Mouse (Mus musculus): Measurements from ENCODE around the gene Tmem167b. TPM values are rescaled to one million over a fixed set of nuclear protein-coding genes. Genes with fewer than 3 reads are reported as not detected.

The Tmem167b gene
- polyA plus RNA-seq, 1 experiment from 2014 or later: 31.0 TPM

DNA sequence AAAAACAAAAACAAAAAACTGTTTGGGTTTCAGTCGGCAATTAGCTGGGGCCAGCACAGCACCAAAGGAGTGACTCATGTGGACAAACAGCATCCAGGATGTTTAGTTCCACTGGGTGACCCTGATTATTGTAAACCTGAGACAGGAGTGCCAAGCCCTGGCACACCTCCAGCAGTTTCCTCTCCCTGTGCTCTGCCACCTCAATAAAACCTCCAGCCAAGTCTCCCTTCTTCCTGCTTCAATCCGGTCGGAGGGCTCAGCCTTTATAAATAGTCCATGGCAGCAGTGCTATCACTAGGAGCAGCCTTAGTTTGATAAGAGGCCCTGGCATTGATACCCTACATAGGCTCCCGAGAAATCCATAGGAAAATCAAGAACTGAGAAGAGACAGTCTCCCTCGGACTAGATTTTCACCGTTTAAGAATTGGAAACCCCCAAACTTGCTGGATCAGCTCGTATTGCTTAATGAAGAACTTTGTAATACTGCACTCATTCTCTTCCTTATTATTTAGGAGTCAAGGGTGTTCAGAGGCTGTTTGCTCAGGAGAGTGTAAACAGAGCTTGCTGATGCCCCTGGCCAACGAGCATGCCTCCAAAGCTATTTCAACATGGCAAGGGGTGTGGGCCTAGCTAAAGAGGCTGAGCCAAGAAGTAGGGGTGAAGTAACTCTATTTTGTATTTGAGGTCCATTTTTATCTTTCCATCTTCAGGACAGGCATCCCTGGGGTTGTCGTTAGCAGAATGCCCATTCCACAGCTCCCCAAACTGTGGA, 29.0 kb downstream of the Tmem167b start:
- DNase-seq (ENCODE audit: low spot score): no peak
- Histone ChIP-seq H3K4me1 (peaks cover 17% of the 10 kb centered on the region), H3K36me3 (replicated peaks) (no peaks in the 10 kb centered on the region), H3K27me3 (replicated peaks; ENCODE audit: low read depth, poor library complexity, severe bottlenecking) (peaks cover 41% of the 10 kb centered on the region), H3K4me3 (no peak overlapping the region), H3K27ac (replicated peaks) (no peak overlapping the region), H3K9me3 (no peaks in the 10 kb centered on the region)
- WGBS: 83% methylated on average over 9 of the region's 9 CpGs

DNA sequence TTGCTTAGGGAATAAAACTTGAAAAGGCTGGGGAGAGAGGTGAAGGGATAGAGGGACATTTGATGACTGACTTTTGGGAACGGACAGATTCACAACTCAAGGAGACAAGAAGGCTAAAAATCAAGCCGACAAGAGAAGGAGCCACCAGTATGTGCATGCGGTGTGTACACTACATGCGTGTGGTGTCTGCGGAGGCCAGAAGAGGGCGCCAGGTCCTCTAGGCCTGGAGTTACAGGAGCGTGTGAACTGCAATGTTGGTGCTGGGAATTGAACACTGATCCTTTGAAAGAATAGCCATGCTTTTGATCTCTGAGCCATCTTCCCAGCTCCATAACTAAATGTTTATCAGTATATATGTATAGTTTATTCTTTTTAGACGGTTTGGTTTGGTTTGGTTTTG, 33.8 kb downstream of the Tmem167b start:
- Histone ChIP-seq H3K36me3 (replicated peaks) (no peaks in the 10 kb centered on the region), H3K4me1 (no peaks in the 10 kb centered on the region), H3K4me3 (no peak overlapping the region), H3K27ac (replicated peaks) (no peak overlapping the region), H3K9me3 (no peaks in the 10 kb centered on the region), H3K27me3 (replicated peaks; ENCODE audit: low read depth, poor library complexity, severe bottlenecking) (0 out of 2 replicates have a peak, but pooled peaks cover 1% of the 10 kb centered on the region)
- WGBS: 93% methylated on average over 8 of the region's 8 CpGs
- no peak for DNase-seq (ENCODE audit: low spot score)

GRCm38 (mm10) chr3:108523415-108523814, 38.9 kb downstream of the Tmem167b start:
- no peaks in the 10 kb centered on the region for H3K4me1 ChIP-seq
- H3K27ac ChIP-seq (replicated peaks): no peak overlapping the region
- DNase-seq (ENCODE audit: low spot score): no peak
- H3K4me3 ChIP-seq: no peak overlapping the region
- no peaks in the 10 kb centered on the region for H3K9me3 ChIP-seq
- no peaks in the 10 kb centered on the region for H3K36me3 ChIP-seq (replicated peaks)
- H3K27me3 ChIP-seq (replicated peaks; ENCODE audit: low read depth, poor library complexity, severe bottlenecking): no peaks in the 10 kb centered on the region
- WGBS: 91% methylated on average over 4 of the region's 4 CpGs

GRCm38 (mm10) chr3:108518276-108518675, 44.0 kb downstream of the Tmem167b start:
- H3K9me3 ChIP-seq: no peaks in the 10 kb centered on the region
- no peak for DNase-seq (ENCODE audit: low spot score)
- WGBS: 63% methylated on average over 4 of the region's 4 CpGs
- no peaks in the 10 kb centered on the region for H3K36me3 ChIP-seq (replicated peaks)
- H3K4me1 ChIP-seq: no peaks in the 10 kb centered on the region
- no peak overlapping the region for H3K27ac ChIP-seq (replicated peaks)
- H3K27me3 ChIP-seq (replicated peaks; ENCODE audit: low read depth, poor library complexity, severe bottlenecking): no peaks in the 10 kb centered on the region
- no peak overlapping the region for H3K4me3 ChIP-seq

GRCm38 (mm10) chr3:108513465-108513864, 48.8 kb downstream of the Tmem167b start:
- no peaks in the 10 kb centered on the region for H3K9me3 ChIP-seq
- H3K4me3 ChIP-seq: no peak overlapping the region
- no peak overlapping the region for H3K27ac ChIP-seq (replicated peaks)
- H3K4me1 ChIP-seq: peaks cover 20% of the 10 kb centered on the region
- no peak for DNase-seq (ENCODE audit: low spot score)
- H3K27me3 ChIP-seq (replicated peaks; ENCODE audit: low read depth, poor library complexity, severe bottlenecking): no peaks in the 10 kb centered on the region
- WGBS: 72% methylated on average over 3 of the region's 3 CpGs
- H3K36me3 ChIP-seq (replicated peaks): no peaks in the 10 kb centered on the region

- H3K27ac ChIP-seq (replicated peaks): no peak overlapping the region; the same call in 1 of the 2 replicates
- DNase-seq (ENCODE audit: low spot score): no peak
- WGBS: 28% methylated on average over 9 of the region's 9 CpGs
- no peaks in the 10 kb centered on the region for H3K36me3 ChIP-seq (replicated peaks)
- no peaks in the 10 kb centered on the region for H3K27me3 ChIP-seq (replicated peaks; ENCODE audit: low read depth, poor library complexity, severe bottlenecking)
- no peak overlapping the region for H3K4me3 ChIP-seq
- H3K9me3 ChIP-seq: no peaks in the 10 kb centered on the region
- peaks cover 26% of the 10 kb centered on the region for H3K4me1 ChIP-seq
These were observed 51.4 kb downstream of the Tmem167b start for GRCm38 (mm10) chr3:108510716-108511483.

- WGBS: 64% methylated on average over 2 of the region's 2 CpGs
- Histone ChIP-seq H3K9me3 (no peaks in the 10 kb centered on the region), H3K36me3 (replicated peaks) (no peaks in the 10 kb centered on the region), H3K4me1 (peaks cover 26% of the 10 kb centered on the region), H3K27me3 (replicated peaks; ENCODE audit: low read depth, poor library complexity, severe bottlenecking) (no peaks in the 10 kb centered on the region), H3K4me3 (no peak overlapping the region), H3K27ac (replicated peaks) (no peak overlapping the region; the same call in 1 of the 2 replicates)
- peak; percentile 26 for DNase-seq (ENCODE audit: low spot score)
These were observed 52.1 kb downstream of the Tmem167b start for GRCm38 (mm10) chr3:108510156-108510555.

GRCm38 (mm10) chr3:108508745-108509474, 53.4 kb downstream of the Tmem167b start:
- H3K27ac ChIP-seq (replicated peaks): no peak overlapping the region
- no peaks in the 10 kb centered on the region for H3K36me3 ChIP-seq (replicated peaks)
- H3K4me3 ChIP-seq: no peak overlapping the region
- WGBS: 69% methylated on average over 4 of the region's 4 CpGs
- peaks cover 26% of the 10 kb centered on the region for H3K4me1 ChIP-seq
- H3K9me3 ChIP-seq: no peaks in the 10 kb centered on the region
- H3K27me3 ChIP-seq (replicated peaks; ENCODE audit: low read depth, poor library complexity, severe bottlenecking): no peaks in the 10 kb centered on the region
- no peak for DNase-seq (ENCODE audit: low spot score)

Small RNAs within 50 kb of the gene (microRNA-seq; reads per million reads assigned to microRNA genes)
- not detected for gene Gm22860

Other genes starting within 250 kb of the Tmem167b start
- gene Mybphl, start 197.6 kb downstream of the Tmem167b start, polyA plus RNA-seq (2016; fragmentation: Nextera tagmentation; extraction: Ambion mirVana): 0.22 TPM in 1 of 2 replicates, not detected in the other
- gene Psrc1, start 178.6 kb downstream of the Tmem167b start, polyA plus RNA-seq (2016; fragmentation: Nextera tagmentation; extraction: Ambion mirVana): 97.9 and 100.0 TPM in 2 replicates
- gene Celsr2, start 146.9 kb downstream of the Tmem167b start, polyA plus RNA-seq (2016; fragmentation: Nextera tagmentation; extraction: Ambion mirVana): 10.2 and 20.1 TPM in 2 replicates
- 132 and 139 TPM in 2 replicates for gene Sars, start 117.3 kb downstream of the Tmem167b start, polyA plus RNA-seq (2016; fragmentation: Nextera tagmentation; extraction: Ambion mirVana)
- 0.38 TPM in 1 of 2 replicates, not detected in the other for gene 1700013F07Rik, start 28.3 kb downstream of the Tmem167b start, polyA plus RNA-seq (2016; fragmentation: Nextera tagmentation; extraction: Ambion mirVana)
- 0.40 and 0.64 TPM in 2 replicates for gene 5330417C22Rik, start 25.9 kb downstream of the Tmem167b start, polyA plus RNA-seq (2016; fragmentation: Nextera tagmentation; extraction: Ambion mirVana)
- gene Taf13, start 9.2 kb upstream of the Tmem167b start, polyA plus RNA-seq (2016; fragmentation: Nextera tagmentation; extraction: Ambion mirVana): 50.8 and 52.7 TPM in 2 replicates
- 11.3 and 14.0 TPM in 2 replicates for gene Wdr47, start 28.8 kb upstream of the Tmem167b start, polyA plus RNA-seq (2016; fragmentation: Nextera tagmentation; extraction: Ambion mirVana)
- gene Clcc1, start 91.4 kb upstream of the Tmem167b start, polyA plus RNA-seq (2016; fragmentation: Nextera tagmentation; extraction: Ambion mirVana): 66.6 and 68.2 TPM in 2 replicates
- gene Gpsm2, start 159.8 kb upstream of the Tmem167b start, polyA plus RNA-seq (2016; fragmentation: Nextera tagmentation; extraction: Ambion mirVana): 76.0 and 80.2 TPM in 2 replicates
- 0.06 TPM in 1 of 2 replicates, not detected in the other for gene Aknad1, start 177.2 kb upstream of the Tmem167b start, polyA plus RNA-seq (2016; fragmentation: Nextera tagmentation; extraction: Ambion mirVana)

All from embryonic facial prominence, embryonic 10.5 days (tissue).